Mouse (Mus musculus) CD8-positive naive resting alpha-beta T cell, adult 2 months (primary cell): Measurements from ENCODE around the gene H2-M10.6.

Experiments used
- DNase-seq, 2 experiments: peaks; one replicate each; pipeline ENCODE4 v3.0.0; 2022; ENCODE audit warnings: low read depth in 2 of 2, low spot score in 2 of 2

The H2-M10.6 gene

DNA sequence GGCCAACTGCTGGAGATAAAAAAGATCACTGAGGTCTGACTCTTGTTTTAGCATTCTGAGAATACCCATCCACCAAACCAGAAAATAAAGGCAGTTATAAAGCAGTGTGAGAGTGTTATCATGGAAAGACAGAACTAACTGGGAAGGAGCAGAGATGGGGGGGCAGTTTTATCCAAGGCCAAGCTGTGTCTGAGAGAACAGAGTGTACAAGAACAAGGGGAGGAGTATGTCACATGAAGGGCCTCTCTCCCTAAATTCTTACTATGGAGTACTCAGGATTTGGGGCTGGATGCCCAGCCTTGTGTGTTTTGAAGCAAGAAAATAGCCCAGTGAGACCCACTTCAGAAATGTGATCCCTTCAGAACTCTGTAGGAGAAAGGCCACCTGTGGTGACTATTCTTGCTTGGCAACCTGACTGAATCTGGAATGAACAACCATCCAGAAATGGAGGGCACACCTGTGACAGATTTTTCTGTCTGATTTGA, 29.0 kb downstream of the H2-M10.6 start:
- no peak for DNase-seq

DNA sequence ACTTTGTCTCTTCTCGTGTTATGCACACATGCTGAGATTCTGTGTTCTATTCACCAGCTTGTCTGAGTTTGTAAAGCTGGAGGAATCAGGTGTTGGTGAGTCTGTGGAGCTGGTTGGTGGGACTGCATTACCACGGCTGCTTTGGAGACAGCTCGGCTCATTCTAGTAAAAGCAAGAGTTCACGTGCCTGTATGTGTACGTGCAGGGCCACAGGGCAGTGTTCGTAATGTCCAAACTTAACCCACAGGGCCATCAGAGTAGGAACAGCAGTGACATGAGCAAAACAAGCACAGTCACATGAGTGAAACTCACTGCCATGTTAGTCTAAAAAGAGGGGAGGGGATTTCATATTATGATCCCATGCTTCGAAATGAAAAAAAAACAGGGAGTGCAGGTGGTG, 31.7 kb downstream of the H2-M10.6 start:
- no peak for DNase-seq

DNA sequence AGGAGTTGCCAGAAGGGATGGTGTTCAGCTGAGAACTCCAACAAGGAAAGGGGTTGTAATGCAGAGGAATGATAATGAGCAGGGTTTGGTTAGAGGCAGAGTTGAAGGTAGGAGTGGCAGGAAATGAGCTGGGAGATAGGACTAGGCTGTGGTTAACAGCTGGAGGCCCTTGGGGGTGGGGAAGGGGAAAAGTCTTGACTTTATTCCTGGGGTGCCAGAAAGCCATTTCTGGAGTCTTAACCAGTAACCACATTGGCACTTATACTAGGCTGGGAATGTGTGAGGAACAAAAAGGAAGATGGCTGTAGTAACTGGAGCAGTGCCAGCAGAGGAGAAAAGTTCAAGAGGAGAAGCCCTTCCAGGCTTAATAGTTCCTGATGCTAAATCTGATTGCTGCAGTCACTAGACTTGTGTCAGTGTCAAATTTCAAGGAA, 32.3 kb downstream of the H2-M10.6 start:
- DNase-seq, result no peak

DNA sequence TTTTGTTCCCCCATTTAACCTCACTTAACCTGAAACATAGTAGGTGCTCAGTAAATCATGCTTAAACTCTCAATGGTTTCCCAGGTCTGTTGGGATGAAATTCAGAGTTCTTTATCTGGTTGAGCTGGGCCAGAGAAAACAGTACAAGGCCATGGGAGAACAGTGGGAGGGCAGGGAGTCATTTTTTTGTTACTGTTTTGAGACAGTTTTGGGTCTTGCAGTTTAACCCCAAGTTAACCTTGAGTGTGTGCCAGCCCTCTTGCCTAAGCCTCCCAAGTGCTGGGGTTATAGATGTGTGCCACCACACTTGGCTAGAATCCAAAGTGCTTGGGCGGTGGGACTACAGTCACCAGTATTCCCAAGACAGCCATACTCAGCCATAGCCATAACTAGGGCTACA, 32.8 kb downstream of the H2-M10.6 start:
- DNase-seq, result no peak

DNA sequence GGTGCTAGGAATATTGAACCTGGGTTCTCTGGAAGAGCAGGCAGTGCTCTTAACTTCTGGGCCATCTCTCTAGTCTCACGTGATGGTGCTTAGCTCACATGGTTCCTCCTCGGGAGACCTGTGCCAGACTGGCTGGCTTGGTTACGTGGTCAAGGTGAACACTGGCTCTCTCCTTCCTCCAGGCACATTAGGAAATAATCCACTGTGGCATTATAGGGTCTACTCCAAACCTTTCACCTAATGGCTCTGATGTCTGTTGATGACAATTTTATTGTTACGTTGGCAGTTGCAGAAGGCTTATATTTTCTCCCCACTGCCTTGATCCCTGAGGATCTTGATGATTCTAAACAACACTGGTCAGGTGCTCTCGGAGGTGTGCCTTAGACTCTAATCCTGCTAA, 36.9 kb downstream of the H2-M10.6 start:
- DNase-seq, result no peak

DNA sequence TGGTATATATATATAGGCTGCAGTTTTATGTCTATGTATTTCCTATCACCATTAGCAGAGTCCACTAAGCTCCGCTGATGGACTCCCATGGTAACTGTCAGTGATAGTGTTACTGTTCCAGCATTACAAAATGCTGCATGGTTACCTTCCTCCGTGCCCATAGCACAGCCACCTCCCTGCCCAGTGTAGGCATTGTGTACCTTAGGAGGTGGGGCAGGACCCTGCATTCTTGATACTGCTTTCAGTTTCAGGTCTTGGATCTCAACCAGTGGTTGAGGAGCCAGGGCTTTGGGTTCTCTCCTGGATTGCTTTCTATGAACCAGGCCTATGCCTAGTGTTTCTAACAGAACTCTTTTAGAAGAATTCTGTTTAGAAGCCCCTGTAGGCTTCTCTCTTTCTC, 38.0 kb downstream of the H2-M10.6 start:
- no peak for DNase-seq

DNA sequence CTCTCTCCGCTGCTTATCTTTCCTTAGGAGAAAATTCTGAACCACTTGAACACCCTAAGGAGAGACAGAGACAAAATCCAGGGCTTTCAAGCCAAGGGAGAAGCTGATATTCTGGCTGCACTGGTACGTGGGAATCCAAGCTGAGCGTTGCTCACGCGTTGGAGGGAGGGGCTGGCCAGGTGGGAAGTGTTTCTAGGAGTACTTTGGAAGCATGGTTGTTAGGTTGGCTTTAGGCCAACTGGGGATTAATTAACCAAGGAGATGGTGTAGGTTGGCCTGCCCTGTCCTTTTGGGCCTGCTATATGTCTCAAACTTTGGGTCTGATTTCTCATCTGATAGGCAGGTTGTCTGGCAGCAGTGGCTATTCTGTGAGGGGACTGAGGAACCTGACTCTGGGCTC, 39.2 kb downstream of the H2-M10.6 start:
- DNase-seq, result no peak

DNA sequence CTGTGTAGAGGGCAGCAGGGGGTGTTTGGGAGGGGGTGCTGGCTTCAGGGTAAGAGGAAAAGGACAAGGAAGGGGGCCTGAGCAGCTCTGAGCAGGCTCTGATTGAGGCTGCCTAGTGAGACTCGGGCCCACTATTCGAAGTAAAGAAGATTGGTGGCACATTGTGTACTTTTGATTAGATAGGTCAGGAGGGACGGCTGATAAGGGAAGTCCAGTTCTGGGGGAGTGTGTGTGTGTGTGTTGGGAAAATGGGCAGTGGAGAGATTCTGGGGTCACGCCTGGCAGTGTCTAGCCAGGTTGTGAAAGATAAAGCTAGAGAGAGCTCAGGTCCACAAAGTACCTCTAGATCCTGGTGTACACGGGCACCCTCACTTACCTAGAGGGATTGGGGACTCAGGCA, 39.7 kb downstream of the H2-M10.6 start:
- no peak for DNase-seq

DNA sequence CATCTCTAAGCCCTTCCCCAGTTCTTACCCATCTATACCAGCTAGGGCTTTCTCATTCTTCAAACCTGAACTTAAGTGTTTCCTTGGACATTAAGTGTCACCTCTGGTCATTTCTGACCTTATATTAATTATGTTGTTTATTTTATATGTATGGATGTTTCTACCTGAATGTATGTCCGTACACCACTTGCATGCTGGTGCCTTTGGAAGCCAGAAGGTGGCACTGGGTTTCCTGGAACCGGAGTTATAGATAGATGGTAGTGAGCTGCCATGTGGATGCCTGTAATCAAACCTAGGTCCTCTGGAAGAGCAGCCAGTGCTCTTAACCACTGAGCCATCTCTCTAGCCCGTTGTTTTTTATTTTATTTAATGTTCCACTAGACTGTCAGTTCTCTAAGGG, 43.5 kb downstream of the H2-M10.6 start:
- DNase-seq, result no peak

DNA sequence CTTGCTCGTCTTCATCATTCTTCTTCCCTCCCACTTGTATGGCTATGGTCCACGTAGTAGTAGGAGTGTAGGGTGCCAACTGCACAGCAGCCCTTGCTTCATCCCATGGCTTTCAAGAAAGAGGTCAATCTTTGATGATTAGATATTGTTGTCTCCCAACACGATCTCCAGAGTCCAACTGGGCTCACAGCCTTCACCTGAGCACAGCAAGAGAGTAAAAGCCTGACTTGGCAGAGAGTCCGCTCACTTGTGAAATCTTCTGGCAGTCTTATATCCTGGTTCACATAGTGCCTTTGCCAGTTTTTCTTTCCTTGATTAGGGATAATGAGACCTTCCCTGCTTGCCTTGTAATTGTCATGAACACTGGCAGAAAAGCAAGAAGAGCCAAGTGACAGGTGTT, 44.3 kb downstream of the H2-M10.6 start:
- no peak for DNase-seq

DNA sequence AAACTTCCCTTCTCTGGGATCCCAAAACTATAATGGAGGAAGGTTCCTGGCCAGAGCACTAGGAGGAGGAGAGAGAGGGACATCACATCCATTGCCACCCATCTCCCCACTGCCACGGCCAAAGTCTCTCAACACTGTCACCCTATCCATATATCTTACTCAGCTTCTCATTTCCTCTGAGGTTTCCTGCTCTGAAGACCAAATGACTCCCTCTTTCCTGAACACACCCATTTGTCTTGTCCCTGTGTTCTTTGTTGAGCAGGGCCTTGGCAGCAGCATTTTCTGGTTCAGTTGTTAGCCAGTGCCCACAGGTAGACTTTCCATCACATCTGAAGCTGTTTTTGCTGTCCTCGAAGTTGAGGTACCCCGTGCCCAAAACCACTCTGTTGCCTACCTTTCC, 46.2 kb downstream of the H2-M10.6 start:
- DNase-seq, result no peak

DNA sequence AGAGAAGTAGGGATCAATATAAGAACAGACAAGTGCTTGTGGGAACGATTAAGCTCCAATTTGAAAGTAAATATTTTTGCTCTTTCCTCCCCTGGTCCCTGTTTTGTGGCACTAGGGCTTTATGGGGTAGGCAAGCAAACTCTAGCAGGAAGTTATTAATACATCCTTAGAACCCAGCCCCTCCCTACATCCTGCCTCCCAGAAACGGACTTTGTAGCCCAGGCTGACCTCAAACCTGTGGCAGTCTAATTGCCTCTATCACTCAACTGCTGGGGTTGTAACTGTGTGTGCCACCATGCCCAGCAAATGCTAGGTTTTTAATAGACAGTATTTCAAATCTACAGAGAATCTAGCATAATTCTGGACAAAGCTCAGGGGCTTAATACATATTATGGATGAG, 49.7 kb downstream of the H2-M10.6 start:
- no peak for DNase-seq
